Mouse (Mus musculus) heart, adult 2 months (tissue): Measurements from ENCODE around the gene Ndufc1. TPM values are rescaled to one million over a fixed set of nuclear protein-coding genes. Genes with fewer than 3 reads are reported as not detected.
"Not testable (repeated sequence)": the region's sequence is repeated elsewhere in the genome, so short reads cannot be mapped to it uniquely, and the experiment has no call there.

ENCODE experiments used
- DNase-seq, 2 experiments: peaks; one replicate each; pipeline ENCODE4 v3.0.0; 2021
- H3K27ac ChIP-seq: fragments of 200-600 bp; 2 replicates; pipeline ENCODE4 v1.8.1; 2022
- H3K27me3 ChIP-seq: fragments of 200-500 bp; 2 replicates; pipeline ENCODE4 v1.6.1; 2012; ENCODE audit warnings: mild to moderate bottlenecking, low read length, inconsistent platforms, mixed read lengths; ENCODE audit not compliant: control insufficient read depth, insufficient read depth
- H3K36me3 ChIP-seq: fragments of 200-500 bp; 2 replicates; pipeline ENCODE4 v1.6.1; 2012; ENCODE audit warnings: low read length, inconsistent platforms; ENCODE audit not compliant: control insufficient read depth, insufficient read depth
- H3K4me1 ChIP-seq: fragments of 200-500 bp; 2 replicates; pipeline ENCODE4 v1.6.1; 2011; ENCODE audit warnings: low read length; ENCODE audit not compliant: control insufficient read depth, insufficient read depth
- H3K4me3 ChIP-seq: fragments of 200-600 bp; 2 replicates; pipeline ENCODE4 v1.8.1; 2022
- H3K79me2 ChIP-seq: fragments of 200-500 bp; replicated peaks from 2 replicates; pipeline ENCODE4 v1.6.1; 2012; ENCODE audit warnings: mild to moderate bottlenecking, inconsistent platforms, low read length, moderate library complexity, mixed read lengths; ENCODE audit not compliant: control insufficient read depth, insufficient read depth
- H3K9ac ChIP-seq: fragments of 200-500 bp; 2 replicates; pipeline ENCODE4 v1.6.1; 2012; ENCODE audit warnings: low read depth, mild to moderate bottlenecking, control low read depth, inconsistent platforms, low read length, mixed read lengths
- CTCF ChIP-seq: fragments of 200-600 bp; IDR thresholded peaks from 2 replicates; pipeline ENCODE4 v1.8.1; 2022; ENCODE audit warnings: antibody characterized with exemption, mild to moderate bottlenecking, moderate library complexity
- EP300 ChIP-seq: fragments of 200-500 bp; IDR thresholded peaks from 2 replicates; pipeline ENCODE4 v1.6.1; 2011; ENCODE audit warnings: low read depth, low read length, control low read depth; ENCODE audit not compliant: insufficient read depth
- POLR2A ChIP-seq: fragments of 200-500 bp; IDR thresholded peaks from 2 replicates; pipeline ENCODE4 v1.6.1; 2011; ENCODE audit warnings: mild to moderate bottlenecking, low read depth, low read length, control low read depth; ENCODE audit not compliant: insufficient read depth
- WGBS: fragments of 180-500 bp; shearing (Covaris S2); methylation state at CpG from one replicate; pipeline ENCODE4 v1.1.7; 2018; 5-methylcytosine and 5-hydroxymethylcytosine counted together
- intact Hi-C: fragments of 180-260 bp; cut with DNase I; formaldehyde crosslinking; loops from one replicate; pipeline ENCODE4 v1.15.1; 2025
- polyA plus RNA-seq: library from polyadenylated mRNA; depleted of rRNA; stranded (reverse); fragments of >200 nt; gene quantifications from 2 replicates; pipeline ENCODE4 v1.2.3, GENCODE M21; 2012; rRNA removed
- total RNA-seq, 2 experiments: library from RNA; stranded (reverse); gene quantifications; 2 replicates each; pipeline ENCODE4 v1.2.3; 2021

Gene Ndufc1
- total and polyA plus RNA-seq, 3 experiments, result 770 to 1,819 (median 1,555) TPM

DNA sequence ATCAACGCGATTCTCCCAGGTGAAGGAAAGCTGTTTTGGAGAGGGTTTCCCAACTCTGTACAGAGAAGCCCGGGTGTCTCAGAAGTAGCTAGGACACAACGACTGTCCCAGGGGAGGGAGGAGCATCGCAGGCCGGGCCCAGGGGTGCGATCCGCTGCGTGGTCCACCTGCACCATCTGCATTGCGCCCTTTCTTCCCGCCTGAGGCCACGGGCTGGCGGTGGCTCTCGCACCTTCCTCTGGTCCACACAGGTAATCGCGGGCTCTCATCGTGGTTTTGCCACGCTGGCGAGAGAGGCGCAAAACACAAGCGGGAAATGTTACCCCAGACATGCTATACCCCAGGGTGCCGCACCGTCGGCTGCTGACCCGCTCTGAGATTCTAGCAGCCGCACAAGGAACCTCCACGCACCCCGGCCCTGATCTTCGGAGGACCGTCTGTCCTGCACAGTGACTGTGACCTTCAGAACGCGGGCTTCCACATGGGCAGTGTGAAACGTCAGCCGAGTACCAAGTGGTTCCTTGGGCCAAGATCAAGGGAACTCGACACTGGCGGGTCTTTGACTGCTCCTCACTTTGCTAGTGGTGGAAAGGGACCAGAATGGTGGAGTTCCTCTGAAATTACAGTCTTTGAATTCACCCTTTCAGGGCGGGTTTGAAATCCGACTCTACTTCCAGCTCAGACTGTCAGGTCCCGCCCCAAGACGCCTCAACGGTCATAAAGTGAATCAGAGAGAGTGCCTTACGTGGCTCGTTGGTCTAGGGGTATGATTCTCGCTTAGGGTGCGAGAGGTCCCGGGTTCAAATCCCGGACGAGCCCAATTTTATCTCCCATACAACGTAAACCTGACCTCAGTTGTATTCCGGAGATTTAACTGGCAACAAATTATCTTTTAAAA, 49.9 kb downstream of the Ndufc1 start:
- intact Hi-C loops, result no loop called here
- H3K9ac ChIP-seq, result peak overlapping the region; percentile 66
- WGBS, result 9% methylated on average over 50 of the region's 50 CpGs

GRCm38 (mm10) chr3:51358181-51358580, 50.6 kb downstream of the Ndufc1 start:
- Histone ChIP-seq H3K27me3 (no peaks in the 10 kb centered on the region), H3K36me3 (no peaks in the 10 kb centered on the region), H3K9ac (no peak overlapping the region), H3K4me1 (no peaks in the 10 kb centered on the region; the same call in 1 of the 2 replicates), H3K27ac (no peak overlapping the region), H3K4me3 (peak overlapping the region; percentile 16; the same call in 1 of the 2 replicates), H3K79me2 (no peaks in the 10 kb centered on the region)
- 28% methylated on average over 15 of the region's 15 CpGs for WGBS
- intact Hi-C loops, result no loop called here
- DNase-seq, result peak; percentile 65 to 73
- no peak for TF ChIP-seq CTCF
- TF ChIP-seq POLR2A, result no peak
- no peak for TF ChIP-seq EP300

More for the DNA sequence above, 49.9 kb downstream of the Ndufc1 start:
- Histone ChIP-seq H3K27ac (no peak overlapping the region), H3K36me3 (no peaks in the 10 kb centered on the region), H3K79me2 (no peaks in the 10 kb centered on the region), H3K4me1 (no peaks in the 10 kb centered on the region; the same call in 1 of the 2 replicates), H3K4me3 (peak overlapping the region; percentile 45), H3K27me3 (no peaks in the 10 kb centered on the region)
- DNase-seq, result peak; percentile 72 to 78
- no peak for TF ChIP-seq EP300

- WGBS, result 69% methylated on average over 14 of the region's 14 CpGs
- no peak overlapping the region; the same call in 1 of the 2 replicates for H3K4me3 ChIP-seq
- DNase-seq, result no peak
- intact Hi-C loops, result no loop called here
- H3K36me3 ChIP-seq, result no peaks in the 10 kb centered on the region
- H3K9ac ChIP-seq, result no peak overlapping the region
- no peaks in the 10 kb centered on the region for H3K27me3 ChIP-seq
- no peak for TF ChIP-seq POLR2A
- TF ChIP-seq EP300, result no peak
- TF ChIP-seq CTCF, result no peak
- H3K79me2 ChIP-seq, result no peaks in the 10 kb centered on the region
- H3K4me1 ChIP-seq, result no peaks in the 10 kb centered on the region; the same call in 1 of the 2 replicates
- no peak overlapping the region for H3K27ac ChIP-seq
Measured at GRCm38 (mm10) chr3:51357624-51358023, 51.2 kb downstream of the Ndufc1 start.

- intact Hi-C loops, result no loop called here
- no peak overlapping the region for H3K9ac ChIP-seq
- WGBS, result 25% methylated on average over 5 of the region's 5 CpGs
- H3K36me3 ChIP-seq, result no peaks in the 10 kb centered on the region
- H3K4me3 ChIP-seq, result no peak overlapping the region
- H3K27me3 ChIP-seq, result no peaks in the 10 kb centered on the region
- H3K79me2 ChIP-seq, result no peaks in the 10 kb centered on the region
- TF ChIP-seq EP300, result no peak
- no peak for TF ChIP-seq CTCF
- DNase-seq, result no peak
- H3K4me1 ChIP-seq, result no peaks in the 10 kb centered on the region; the same call in 1 of the 2 replicates
- no peak overlapping the region for H3K27ac ChIP-seq
Measured at GRCm38 (mm10) chr3:51357078-51357477, 51.7 kb downstream of the Ndufc1 start.

DNA sequence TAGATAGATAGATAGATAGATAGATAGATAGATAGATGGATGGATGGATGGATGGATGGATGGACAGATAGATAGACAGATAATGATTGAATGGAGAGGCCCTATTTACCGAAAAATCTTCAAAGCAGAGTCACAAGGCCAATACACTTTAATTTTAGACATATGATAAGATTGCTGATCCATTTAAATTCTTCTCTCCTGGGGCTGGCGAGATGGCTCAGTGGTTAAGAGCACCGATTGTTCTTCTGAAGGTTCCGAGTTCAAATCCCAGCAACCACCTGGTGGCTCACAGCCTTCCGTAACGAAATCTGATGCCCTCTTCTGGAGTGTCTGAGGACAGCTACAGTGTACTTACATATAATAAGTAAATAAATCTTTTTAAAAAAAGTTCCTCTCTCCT, 53.8 kb downstream of the Ndufc1 start:
- H3K27ac ChIP-seq, H3K4me1 ChIP-seq, H3K27me3 ChIP-seq, H3K9ac ChIP-seq, H3K79me2 ChIP-seq, DNase-seq, H3K4me3 ChIP-seq, H3K36me3 ChIP-seq: not testable (repeated sequence)
- intact Hi-C loops, result loop anchor here (5.0 kb wide), 1 partner anchor 123 kb away; no protein-coding TSS in a partner anchor
- 89% methylated on average over 6 of the region's 6 CpGs for WGBS

Other genes with a start within 250 kb of the Ndufc1 start
- gene Noct, start 184.5 kb downstream of the Ndufc1 start, total RNA-seq, result 10 to 100 TPM; 39.4 to 45.1 TPM
- 23.2 and 28.9 TPM in 2 replicates for gene Noct, start 184.5 kb downstream of the Ndufc1 start, polyA plus RNA-seq
- gene Elf2, start 68.3 kb downstream of the Ndufc1 start, total RNA-seq, result 10 to 100 TPM; 55.7 to 56.9 TPM
- gene Elf2, start 68.3 kb downstream of the Ndufc1 start, polyA plus RNA-seq, result 25.6 and 38.1 TPM in 2 replicates
- gene Mgarp, start 12.2 kb downstream of the Ndufc1 start, total RNA-seq, result under 1 TPM in 1 of 2 experiments, not detected in 1; 0.70 TPM
- gene Mgarp, start 12.2 kb downstream of the Ndufc1 start, polyA plus RNA-seq, result 0.12 and 0.41 TPM in 2 replicates
- 10 to 100 TPM; 45.9 to 55.0 TPM for gene Naa15, start 6.2 kb upstream of the Ndufc1 start, total RNA-seq
- 4.9 and 10.8 TPM in 2 replicates for gene Naa15, start 6.2 kb upstream of the Ndufc1 start, polyA plus RNA-seq
- gene Rab33b, start 74.9 kb upstream of the Ndufc1 start, total RNA-seq, result 10 to 100 TPM in 1 of 2 experiments, 1 to 10 TPM in 1; 9.2 to 10.7 TPM
- 3.9 and 7.1 TPM in 2 replicates for gene Rab33b, start 74.9 kb upstream of the Ndufc1 start, polyA plus RNA-seq
- 10 to 100 TPM; 51.0 to 68.2 TPM for gene Setd7, start 151.9 kb upstream of the Ndufc1 start, total RNA-seq
- gene Setd7, start 151.9 kb upstream of the Ndufc1 start, polyA plus RNA-seq, result 21.6 and 36.6 TPM in 2 replicates